In the genomic region with DNA sequence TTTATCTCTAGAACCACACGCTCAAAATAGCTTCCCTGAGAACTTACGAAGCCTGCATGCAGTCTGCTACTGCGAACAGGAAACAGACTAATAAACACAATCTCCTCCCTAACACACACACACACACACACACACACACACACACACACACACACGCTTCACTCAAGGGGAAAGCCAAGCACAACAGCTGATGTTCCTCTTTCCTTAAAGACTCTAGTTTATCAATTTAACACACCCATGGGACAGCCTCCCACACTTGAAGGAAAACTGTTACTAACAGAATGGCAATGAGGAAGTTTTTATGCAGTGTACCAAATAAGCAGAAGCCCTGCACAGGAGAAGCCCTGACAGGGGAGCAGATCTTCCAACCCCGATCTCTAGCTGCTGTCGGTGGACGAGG, we compare ENCODE assay signal across 8 mouse cellular contexts.
A peak's percentile ranks its signal among the peaks of the same experiment; 100 is the strongest.
DNase-seq lines count a peak whose midpoint lies in the region; ATAC-seq and TF ChIP-seq lines count a peak whose summit lies in the region.

No protein-coding gene starts in this region.

- H3K9me3 ChIP-seq in stomach, embryonic 14.5 days (ENCODE audit: control insufficient read depth, low read depth, low read length): no peaks in the 10 kb centered on the region
- no peaks in the 10 kb centered on the region for H3K9me3 ChIP-seq in midbrain, embryonic 13.5 days

- no peak overlapping the region for H3K4me3 ChIP-seq in left cerebral cortex, adult 2 months
- H3K4me3 ChIP-seq in stomach, embryonic 14.5 days (ENCODE audit: low read depth, low read length): no peak overlapping the region
- H3K4me3 ChIP-seq in midbrain, embryonic 13.5 days (replicated peaks): no peak overlapping the region

- no peaks in the 10 kb centered on the region for H3K27me3 ChIP-seq in stomach, embryonic 14.5 days (ENCODE audit: control insufficient read depth, insufficient read depth, low read length)
- H3K27me3 ChIP-seq in midbrain, embryonic 13.5 days: 0 out of 2 replicates have a peak, but pooled peaks cover 4% of the 10 kb centered on the region

- peaks cover 14% of the 10 kb centered on the region; the same call in 1 of the 2 replicates for H3K4me1 ChIP-seq in stomach, embryonic 14.5 days (ENCODE audit: control insufficient read depth, insufficient read depth, low read length)
- H3K4me1 ChIP-seq in midbrain, embryonic 13.5 days (replicated peaks): peaks cover 7% of the 10 kb centered on the region

- ATAC-seq in stomach, embryonic 14.5 days (ENCODE audit: insufficient number of reproducible peaks, insufficient read depth, low FRiP score, low read depth): 0 out of 2 replicates have a peak, but pooled peaks have one; percentile 29
- no peak for ATAC-seq in midbrain, embryonic 13.5 days

- no peaks in the 10 kb centered on the region for H3K36me3 ChIP-seq in stomach, embryonic 14.5 days (ENCODE audit: control insufficient read depth, insufficient read depth, low read length)
- no peaks in the 10 kb centered on the region for H3K36me3 ChIP-seq in midbrain, embryonic 13.5 days

- no peak overlapping the region for H3K4me2 ChIP-seq in stomach, embryonic 14.5 days (replicated peaks; ENCODE audit: low read depth, low read length)
- H3K4me2 ChIP-seq in midbrain, embryonic 13.5 days (replicated peaks): no peak overlapping the region

- no peak for TF ChIP-seq CTCF in left cerebral cortex, adult 2 months (IDR thresholded peaks at IDR 0.05)

- DNase-seq in left cerebral cortex, postnatal 14 days (ENCODE audit: low spot score in 2 of 2): peak; percentile 34 to 54
- no peak for DNase-seq in left cerebral cortex, adult 2 months (ENCODE audit: extremely low spot score in 1 of 2, low spot score in 2 of 2)
- peak; percentile 66 to 69 for DNase-seq in heart, adult 9 months (ENCODE audit: low spot score in 2 of 2)
- DNase-seq in kidney, postnatal 36 days: peak; percentile 56 to 61
- no peak for DNase-seq in thymus, adult 18-20 months
- DNase-seq in adrenal gland, postnatal 4 days (ENCODE audit: low spot score in 2 of 2): no peak

- H3K9ac ChIP-seq in stomach, embryonic 14.5 days (replicated peaks; ENCODE audit: low read depth, low read length): no peak overlapping the region
- no peak overlapping the region for H3K9ac ChIP-seq in midbrain, embryonic 13.5 days (replicated peaks)

- H3K27ac ChIP-seq in left cerebral cortex, adult 2 months: no peak overlapping the region
- H3K27ac ChIP-seq in stomach, embryonic 14.5 days (ENCODE audit: low read length): no peak overlapping the region
- no peak overlapping the region for H3K27ac ChIP-seq in midbrain, embryonic 13.5 days

- 32% methylated on average over 7 of the region's 7 CpGs for whole genome bisulfite sequencing in stomach, embryonic 14.5 days
- WGBS in midbrain, embryonic 13.5 days: 72% methylated on average over 7 of the region's 7 CpGs

- intact Hi-C loops in left cerebral cortex, postnatal 14 days (cut with DNase I): no loop called here
- intact Hi-C loops in left cerebral cortex, adult 2 months (cut with DNase I): loop anchor here (5.0 kb wide), 1 partner anchor 177 kb away; a partner anchor contains a TSS

Comparison
In these comparisons a context has a peak if more than half of its experiments do, and no peak if none do; other contexts are left out.
1. DNase-seq: peak in left cerebral cortex, postnatal 14 days (2 of 2), heart, adult 9 months (2 of 2) and kidney, postnatal 36 days (2 of 2); none in left cerebral cortex, adult 2 months (0 of 2), thymus, adult 18-20 months (0 of 2) and adrenal gland, postnatal 4 days (0 of 2).